Mouse (Mus musculus): ENCODE results near the gene Unc13a. TPM values are rescaled to one million over a fixed set of nuclear protein-coding genes. Genes with fewer than 3 reads are reported as not detected.

The Unc13a gene
- 0.12 and 0.35 TPM in 2 replicates for polyA plus RNA-seq (2015; fragmentation: Nextera tagmentation; extraction: Ambion mirVana)

DNA sequence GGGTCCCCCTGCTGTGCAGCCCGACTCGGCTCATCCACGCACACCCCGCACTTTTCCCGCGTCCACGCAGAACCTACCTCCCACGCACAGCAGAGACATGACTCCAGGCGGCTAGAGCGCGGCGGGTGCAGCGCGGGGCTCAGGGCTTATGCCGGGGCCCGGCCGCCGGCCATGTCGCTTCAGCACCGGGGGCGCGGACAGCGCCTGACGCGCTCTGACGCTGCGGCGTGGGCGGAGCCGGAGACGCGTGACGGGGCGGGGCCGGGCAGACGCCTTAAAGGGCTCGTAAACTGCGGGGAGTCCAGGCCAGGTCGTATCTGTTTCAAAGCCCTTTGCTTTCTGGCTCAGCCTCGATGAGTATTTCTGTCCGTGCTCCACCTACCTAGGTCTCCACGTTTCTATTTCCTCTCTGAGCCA, at the start of gene Unc13a:
Gene Unc13a (minus strand): TSS at position 209 of the 417 bp plus-strand sequence.

DNA sequence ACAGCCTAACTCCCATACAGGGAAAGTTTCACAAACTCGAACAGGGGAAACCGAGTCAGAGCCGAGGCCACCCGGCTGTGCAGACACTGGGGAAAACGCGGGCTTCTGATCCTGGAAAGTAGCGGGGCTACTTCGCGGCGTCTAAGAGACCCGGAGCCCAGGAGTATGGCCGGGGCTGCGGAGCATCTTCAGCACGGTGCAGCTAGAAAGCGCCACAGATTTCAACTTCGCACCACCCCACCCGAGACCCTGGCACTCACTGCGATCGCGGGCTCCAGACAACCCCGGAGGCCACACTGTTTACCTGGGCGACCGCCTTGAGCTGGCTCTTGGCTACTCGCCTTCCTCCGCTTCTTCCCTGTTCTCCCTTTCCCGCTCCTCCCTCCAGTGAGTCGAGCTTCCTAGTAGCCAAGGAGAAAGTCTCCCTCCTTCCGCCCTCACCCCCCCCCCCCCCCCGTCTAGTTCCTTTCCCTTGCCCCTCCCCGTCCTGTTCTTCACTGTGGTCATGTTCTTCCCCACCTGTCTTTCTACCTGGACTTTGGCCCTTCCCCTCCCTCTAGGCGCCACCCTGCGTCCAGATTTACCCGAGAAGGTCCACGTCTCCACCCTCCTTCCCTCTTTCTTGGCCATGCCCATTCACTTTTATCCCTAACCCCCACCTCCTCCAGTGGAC, 30.0 kb upstream of the Unc13a start, which contains the start of gene B3gnt3:
Gene B3gnt3 (minus strand): TSS at position 376 of the 673 bp plus-strand sequence.

DNA sequence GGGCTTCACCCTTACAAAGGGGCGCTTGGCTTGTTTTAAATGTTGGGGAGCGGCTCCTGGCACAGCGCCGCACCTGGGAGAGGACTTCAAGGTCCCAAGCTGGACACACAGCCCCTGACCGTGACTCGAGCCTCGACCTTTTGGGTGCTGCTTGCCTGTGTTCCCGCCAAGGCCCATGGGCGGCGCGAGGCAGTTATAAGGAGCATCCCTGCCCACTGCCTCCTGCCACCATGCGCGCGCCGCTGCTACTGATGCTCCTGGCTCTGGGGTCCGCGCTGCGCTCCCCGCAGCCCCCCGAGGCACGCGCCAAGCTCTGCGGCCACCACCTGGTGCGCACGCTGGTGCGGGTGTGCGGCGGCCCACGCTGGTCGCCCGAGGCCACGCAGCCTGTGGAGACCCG, 17.5 kb upstream of the Unc13a start, which contains the start of gene Insl3:
Gene Insl3 (plus strand): TSS at position 187 of the 400 bp plus-strand sequence.

DNA sequence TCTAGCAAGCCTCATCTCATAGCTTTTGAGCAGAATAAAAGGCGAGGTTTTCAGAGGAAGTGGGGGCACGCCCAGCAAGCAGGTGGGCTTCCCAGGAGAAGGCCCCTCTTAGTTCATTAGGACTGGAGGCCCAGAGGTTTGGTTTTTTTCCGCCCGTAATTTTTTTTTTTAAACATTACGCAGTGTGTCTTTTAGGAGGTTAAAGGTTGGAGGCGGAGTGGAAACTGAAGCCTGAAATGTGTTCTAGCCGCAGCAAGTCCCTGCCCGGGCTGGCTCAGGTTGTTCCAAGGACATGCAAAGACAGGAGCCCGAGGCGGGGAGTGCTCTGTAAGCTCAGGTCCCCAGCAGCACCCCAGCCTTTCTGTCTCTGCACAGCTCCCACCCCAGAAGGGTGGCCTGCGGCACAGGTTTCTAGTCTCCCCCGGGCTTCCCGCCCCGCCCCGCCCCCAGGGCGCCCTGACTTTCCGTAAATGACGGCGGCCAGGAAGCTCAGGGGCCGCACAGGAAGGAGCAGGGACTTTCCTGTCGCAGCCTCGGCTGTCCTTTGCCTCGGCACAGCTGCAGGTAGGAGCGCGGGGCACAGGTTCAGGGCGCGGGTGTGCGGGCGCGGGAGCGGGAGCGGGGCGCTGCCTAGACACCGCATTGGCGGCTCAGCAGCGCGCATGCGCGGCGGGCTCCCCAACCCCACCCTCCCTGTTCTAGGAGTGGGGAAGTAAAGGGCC, 4.6 kb upstream of the Unc13a start, which contains the start of gene Jak3:
Gene Jak3 (plus strand): TSS at position 277 of the 722 bp plus-strand sequence.

DNA sequence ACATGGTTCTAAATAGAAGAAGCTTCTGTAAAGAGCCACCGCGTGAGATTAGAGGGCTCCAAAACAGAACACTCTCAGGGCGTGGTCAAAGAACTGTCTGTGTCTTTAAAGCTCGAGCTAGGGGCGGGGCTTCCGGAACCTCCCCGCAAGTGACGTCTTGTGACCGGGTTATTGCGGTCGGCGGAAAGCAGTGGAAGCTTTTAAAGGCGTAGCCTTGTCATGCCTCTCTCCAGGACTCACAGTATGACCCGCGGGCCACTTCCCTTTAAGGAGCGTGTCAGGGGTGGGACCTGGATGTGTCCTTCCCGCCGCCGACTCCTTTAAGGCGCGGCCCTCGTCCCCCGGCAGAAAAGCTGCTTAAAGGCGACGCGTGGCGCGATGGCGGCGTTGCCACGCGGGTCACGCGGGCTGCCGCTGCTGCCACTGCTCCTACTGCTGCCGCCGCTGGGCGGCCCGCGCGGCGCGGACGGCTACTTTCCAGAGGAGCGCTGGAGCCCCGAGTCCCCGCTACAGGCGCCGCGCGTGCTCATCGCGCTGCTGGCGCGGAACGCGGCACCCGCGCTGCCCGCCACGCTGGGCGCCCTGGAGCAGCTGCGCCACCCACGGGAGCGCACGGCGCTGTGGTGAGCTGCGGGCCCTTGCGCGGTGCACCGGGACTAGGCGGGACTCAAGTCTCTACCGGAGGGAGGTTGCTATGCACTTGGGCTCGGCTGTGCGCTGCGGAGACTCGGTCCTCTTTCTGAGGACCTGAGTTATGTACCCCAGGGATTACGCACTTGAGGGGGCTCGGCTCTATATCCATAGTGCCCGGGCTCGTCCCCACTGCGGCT, 60.5 kb downstream of the Unc13a start, which contains the start of gene Colgalt1:
Gene Colgalt1 (plus strand): TSS at position 177 of the 830 bp plus-strand sequence.

DNA sequence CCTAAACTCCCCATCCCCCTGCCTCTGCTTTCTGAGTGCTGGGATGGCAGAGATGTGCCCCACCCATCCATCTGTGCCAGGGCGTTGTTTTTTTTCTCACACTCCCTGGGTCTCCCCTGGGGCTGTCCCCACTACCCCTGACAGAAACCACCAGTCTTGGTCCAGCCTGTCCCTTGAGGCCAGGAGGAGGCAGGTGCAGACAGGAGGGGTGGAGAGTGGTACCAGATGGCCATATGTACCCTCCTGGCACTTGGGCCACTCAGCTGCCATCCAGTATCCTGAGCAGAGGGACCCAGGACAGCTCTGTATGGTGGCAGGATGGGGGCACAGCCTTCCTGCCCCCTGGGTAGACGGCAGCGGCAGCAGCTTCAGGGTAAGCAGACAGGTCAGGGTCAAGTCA, 74.1 kb downstream of the Unc13a start, which contains the start of gene Fam129c:
Gene Fam129c (plus strand): TSS at position 198 of the 400 bp plus-strand sequence.

DNA sequence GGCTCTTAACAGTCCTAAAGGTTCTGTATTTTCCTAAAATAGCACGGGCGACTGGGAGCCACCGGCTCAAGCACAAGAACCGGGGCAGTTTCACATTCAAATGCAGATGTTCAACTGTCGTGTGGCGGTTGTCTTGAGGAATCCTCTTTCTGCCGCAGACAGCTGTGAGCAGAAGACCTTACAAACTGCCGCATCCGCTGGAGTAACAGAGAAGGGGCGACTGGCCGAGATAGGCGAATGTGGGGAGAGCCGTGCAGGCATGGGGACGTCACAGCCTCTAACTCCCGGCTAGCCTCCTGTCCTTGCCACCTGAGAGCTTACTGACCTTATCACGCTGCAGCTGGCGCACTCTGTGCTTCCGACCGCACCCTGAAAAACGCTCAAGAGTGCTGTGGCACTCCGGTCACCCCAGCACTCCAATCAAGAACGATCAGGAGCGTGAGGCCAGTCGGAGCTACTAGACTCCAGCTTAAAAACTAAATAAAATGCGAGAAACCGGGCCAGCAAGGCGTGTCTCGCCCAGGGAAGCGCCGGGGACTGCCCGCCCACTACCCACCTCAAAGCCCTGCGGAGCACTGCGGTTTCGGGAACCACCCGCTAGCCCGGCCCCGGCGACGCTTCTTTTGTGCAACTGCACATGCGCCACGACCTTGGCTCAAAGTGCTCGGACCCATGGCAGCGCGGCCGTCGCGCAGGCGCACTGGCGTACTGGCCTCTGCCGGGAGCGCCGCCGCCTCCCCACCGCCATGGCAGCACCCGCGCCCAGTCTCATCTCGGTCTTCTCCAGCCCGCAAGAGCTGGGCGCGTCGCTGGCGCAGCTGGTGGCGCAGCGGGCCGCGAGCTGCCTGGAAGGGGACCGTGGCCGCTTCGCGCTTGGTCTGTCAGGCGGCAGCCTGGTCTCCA, 79.8 kb downstream of the Unc13a start, which contains the start of gene Pgls:
Gene Pgls (plus strand): TSS at position 706 of the 903 bp plus-strand sequence.

Small RNAs within 50 kb of the gene (microRNA-seq; reads per million reads assigned to microRNA genes)
- 0 reads per million in 2 experiments for gene Mir6769b

Other genes starting within 250 kb of the Unc13a start
- 39.0 and 41.2 TPM in 2 replicates for gene Abhd8, start 208.1 kb downstream of the Unc13a start, polyA plus RNA-seq (2015; fragmentation: Nextera tagmentation; extraction: Ambion mirVana)
- 94.6 and 97.7 TPM in 2 replicates for gene Mrpl34, start 206.8 kb downstream of the Unc13a start, polyA plus RNA-seq (2015; fragmentation: Nextera tagmentation; extraction: Ambion mirVana)
- gene Dda1, start 202.6 kb downstream of the Unc13a start, polyA plus RNA-seq (2015; fragmentation: Nextera tagmentation; extraction: Ambion mirVana): 48.3 and 57.9 TPM in 2 replicates
- 1.3 and 2.4 TPM in 2 replicates for gene Ano8, start 185.8 kb downstream of the Unc13a start, polyA plus RNA-seq (2015; fragmentation: Nextera tagmentation; extraction: Ambion mirVana)
- 7.5 and 9.5 TPM in 2 replicates for gene Gtpbp3, start 183.7 kb downstream of the Unc13a start, polyA plus RNA-seq (2015; fragmentation: Nextera tagmentation; extraction: Ambion mirVana)
- 21.9 and 33.3 TPM in 2 replicates for gene Plvap, start 160.0 kb downstream of the Unc13a start, polyA plus RNA-seq (2015; fragmentation: Nextera tagmentation; extraction: Ambion mirVana)
- gene Ccdc194, start 146.0 kb downstream of the Unc13a start, polyA plus RNA-seq (2015; fragmentation: Nextera tagmentation; extraction: Ambion mirVana): 0.33 and 0.57 TPM in 2 replicates
- 57.6 and 67.3 TPM in 2 replicates for gene Bst2, start 134.3 kb downstream of the Unc13a start, polyA plus RNA-seq (2015; fragmentation: Nextera tagmentation; extraction: Ambion mirVana)
- 47.7 and 53.4 TPM in 2 replicates for gene Mvb12a, start 128.8 kb downstream of the Unc13a start, polyA plus RNA-seq (2015; fragmentation: Nextera tagmentation; extraction: Ambion mirVana)
- gene Tmem221, start 112.9 kb downstream of the Unc13a start, polyA plus RNA-seq (2015; fragmentation: Nextera tagmentation; extraction: Ambion mirVana): 0.21 and 0.48 TPM in 2 replicates
- gene Nxnl1, start 105.2 kb downstream of the Unc13a start, polyA plus RNA-seq (2015; fragmentation: Nextera tagmentation; extraction: Ambion mirVana): 0.38 and 0.40 TPM in 2 replicates
- gene Slc27a1, start 102.9 kb downstream of the Unc13a start, polyA plus RNA-seq (2015; fragmentation: Nextera tagmentation; extraction: Ambion mirVana): 50.7 and 177 TPM in 2 replicates
- 159 and 188 TPM in 2 replicates for gene Pgls, start 79.6 kb downstream of the Unc13a start, polyA plus RNA-seq (2015; fragmentation: Nextera tagmentation; extraction: Ambion mirVana)
- 0.96 and 1.2 TPM in 2 replicates for gene Fam129c, start 74.1 kb downstream of the Unc13a start, polyA plus RNA-seq (2015; fragmentation: Nextera tagmentation; extraction: Ambion mirVana)
- gene Colgalt1, start 60.8 kb downstream of the Unc13a start, polyA plus RNA-seq (2015; fragmentation: Nextera tagmentation; extraction: Ambion mirVana): 44.7 and 50.8 TPM in 2 replicates
- 3.2 and 4.6 TPM in 2 replicates for gene Jak3, start 4.5 kb upstream of the Unc13a start, polyA plus RNA-seq (2015; fragmentation: Nextera tagmentation; extraction: Ambion mirVana)
- 0.77 and 0.85 TPM in 2 replicates for gene Insl3, start 17.5 kb upstream of the Unc13a start, polyA plus RNA-seq (2015; fragmentation: Nextera tagmentation; extraction: Ambion mirVana)
- 4.2 and 4.9 TPM in 2 replicates for gene B3gnt3, start 30.0 kb upstream of the Unc13a start, polyA plus RNA-seq (2015; fragmentation: Nextera tagmentation; extraction: Ambion mirVana)
- gene Fcho1, start 54.0 kb upstream of the Unc13a start, polyA plus RNA-seq (2015; fragmentation: Nextera tagmentation; extraction: Ambion mirVana): 0.53 and 1.9 TPM in 2 replicates
- 2.7 and 2.8 TPM in 2 replicates for gene Zfp709, start 210.3 kb upstream of the Unc13a start, polyA plus RNA-seq (2015; fragmentation: Nextera tagmentation; extraction: Ambion mirVana)
- gene Zfp882, start 236.9 kb upstream of the Unc13a start, polyA plus RNA-seq (2015; fragmentation: Nextera tagmentation; extraction: Ambion mirVana): 1.9 TPM in 2 replicates
- 14.0 and 14.8 TPM in 2 replicates for gene Zfp617, start 236.9 kb upstream of the Unc13a start, polyA plus RNA-seq (2015; fragmentation: Nextera tagmentation; extraction: Ambion mirVana)

Measured in skeletal muscle tissue, postnatal 0 days (tissue).